Mouse (Mus musculus): ENCODE results near the gene Zfand3. TPM values are rescaled to one million over a fixed set of nuclear protein-coding genes. Genes with fewer than 3 reads are reported as not detected.

The Zfand3 gene
- polyA plus RNA-seq, 1 experiment from 2014 or later: 50.6 TPM

DNA sequence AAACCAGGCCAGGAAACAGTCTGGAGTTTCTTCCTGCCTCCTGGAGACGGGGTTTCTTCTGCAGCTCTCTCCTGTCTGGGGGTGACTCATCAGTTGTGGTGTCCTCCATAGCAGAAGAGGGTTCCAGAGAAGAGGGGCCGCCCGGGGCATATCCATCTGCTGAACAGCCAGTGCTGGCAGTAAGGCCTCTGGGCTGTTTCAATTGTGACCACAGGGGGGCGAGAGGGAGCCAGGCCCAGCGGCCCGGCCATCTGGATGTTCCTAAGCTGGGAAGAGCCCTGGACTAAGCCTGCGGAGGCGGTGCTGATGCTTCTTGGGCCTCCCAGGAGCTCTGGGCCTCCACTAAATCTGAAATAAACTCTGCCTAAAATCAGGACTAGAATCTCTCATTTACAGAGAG is 28.8 kb upstream of the Zfand3 start:
- Histone ChIP-seq H3K9ac (replicated peaks; ENCODE audit: low read length) (no peak overlapping the region), H3K9me3 (replicated peaks; ENCODE audit: control insufficient read depth, low read length) (no peaks in the 10 kb centered on the region), H3K4me2 (ENCODE audit: low read depth, low read length) (no peak overlapping the region), H3K4me1 (ENCODE audit: control insufficient read depth, insufficient read depth, low read length) (peaks cover 2% of the 10 kb centered on the region; the same call in 1 of the 2 replicates), H3K4me3 (ENCODE audit: low read depth, low read length) (no peak overlapping the region), H3K27ac (replicated peaks; ENCODE audit: low read depth, low read length) (no peak overlapping the region), H3K36me3 (replicated peaks; ENCODE audit: control insufficient read depth, insufficient read depth, low read depth, low read length) (no peaks in the 10 kb centered on the region), H3K27me3 (ENCODE audit: control insufficient read depth, insufficient read depth, low read length) (no peaks in the 10 kb centered on the region)
- peak; percentile 89 for DNase-seq (ENCODE audit: low spot score)
- WGBS: 6% methylated on average over 8 of the region's 8 CpGs
- peak; percentile 61; the same call in 1 of the 2 replicates for ATAC-seq (replicated peaks; ENCODE audit: insufficient number of reproducible peaks, low FRiP score, low TSS enrichment, low read depth)

DNA sequence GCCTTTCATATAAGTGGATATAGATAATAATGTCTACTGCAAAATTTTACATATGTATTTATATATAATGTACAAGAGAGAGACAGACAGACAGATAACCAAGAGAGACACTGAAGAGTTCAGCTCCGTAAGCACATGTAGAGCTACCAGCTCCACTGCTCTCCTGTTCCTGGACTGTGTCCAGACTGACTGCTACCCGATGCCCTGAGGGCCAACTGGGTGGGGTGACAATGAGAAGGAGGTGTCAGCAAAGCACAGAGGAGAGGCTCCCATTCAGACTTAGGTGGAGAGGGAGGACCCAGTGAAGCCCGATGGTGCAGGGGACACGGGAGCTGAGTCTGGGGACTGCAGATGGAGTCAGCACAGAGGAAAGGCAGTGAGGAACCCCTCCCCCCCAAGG is 25.5 kb upstream of the Zfand3 start:
- WGBS: 68% methylated on average over 4 of the region's 4 CpGs
- H3K4me1 ChIP-seq (ENCODE audit: control insufficient read depth, insufficient read depth, low read length): no peaks in the 10 kb centered on the region
- no peak overlapping the region for H3K27ac ChIP-seq (replicated peaks; ENCODE audit: low read depth, low read length)
- no peak overlapping the region for H3K4me3 ChIP-seq (ENCODE audit: low read depth, low read length)
- H3K9me3 ChIP-seq (replicated peaks; ENCODE audit: control insufficient read depth, low read length): no peaks in the 10 kb centered on the region
- no peaks in the 10 kb centered on the region for H3K36me3 ChIP-seq (replicated peaks; ENCODE audit: control insufficient read depth, insufficient read depth, low read depth, low read length)
- no peak overlapping the region for H3K9ac ChIP-seq (replicated peaks; ENCODE audit: low read length)
- H3K4me2 ChIP-seq (ENCODE audit: low read depth, low read length): no peak overlapping the region
- DNase-seq (ENCODE audit: low spot score): no peak
- no peaks in the 10 kb centered on the region for H3K27me3 ChIP-seq (ENCODE audit: control insufficient read depth, insufficient read depth, low read length)
- no peak for ATAC-seq (replicated peaks; ENCODE audit: insufficient number of reproducible peaks, low FRiP score, low TSS enrichment, low read depth)

DNA sequence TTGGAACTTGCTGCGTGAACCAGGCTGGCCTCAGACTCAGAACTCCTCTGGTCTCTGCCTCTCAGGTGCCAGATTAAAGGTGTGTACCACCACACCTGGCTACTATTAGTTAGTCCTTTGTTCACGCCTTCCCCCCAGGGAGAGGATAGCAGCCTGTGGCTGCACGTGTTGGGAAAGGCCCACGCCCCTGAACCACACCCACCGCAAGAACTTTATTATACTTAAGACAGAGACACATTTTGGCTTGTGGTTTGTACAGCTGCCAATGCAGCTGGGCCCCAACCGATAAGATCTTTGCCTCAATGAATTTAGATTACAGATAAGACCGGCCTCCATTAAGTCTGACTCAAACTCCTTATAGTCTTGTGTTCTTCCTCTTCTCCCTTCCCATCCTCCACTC is 24.7 kb upstream of the Zfand3 start:
- Histone ChIP-seq H3K9ac (replicated peaks; ENCODE audit: low read length) (no peak overlapping the region), H3K27me3 (ENCODE audit: control insufficient read depth, insufficient read depth, low read length) (no peaks in the 10 kb centered on the region), H3K4me3 (ENCODE audit: low read depth, low read length) (no peak overlapping the region), H3K4me1 (ENCODE audit: control insufficient read depth, insufficient read depth, low read length) (no peaks in the 10 kb centered on the region), H3K4me2 (ENCODE audit: low read depth, low read length) (no peak overlapping the region), H3K27ac (replicated peaks; ENCODE audit: low read depth, low read length) (no peak overlapping the region), H3K36me3 (replicated peaks; ENCODE audit: control insufficient read depth, insufficient read depth, low read depth, low read length) (no peaks in the 10 kb centered on the region), H3K9me3 (replicated peaks; ENCODE audit: control insufficient read depth, low read length) (no peaks in the 10 kb centered on the region)
- DNase-seq (ENCODE audit: low spot score) (no peak), ATAC-seq (replicated peaks; ENCODE audit: insufficient number of reproducible peaks, low FRiP score, low TSS enrichment, low read depth) (no peak)
- WGBS: 80% methylated on average over 7 of the region's 7 CpGs

DNA sequence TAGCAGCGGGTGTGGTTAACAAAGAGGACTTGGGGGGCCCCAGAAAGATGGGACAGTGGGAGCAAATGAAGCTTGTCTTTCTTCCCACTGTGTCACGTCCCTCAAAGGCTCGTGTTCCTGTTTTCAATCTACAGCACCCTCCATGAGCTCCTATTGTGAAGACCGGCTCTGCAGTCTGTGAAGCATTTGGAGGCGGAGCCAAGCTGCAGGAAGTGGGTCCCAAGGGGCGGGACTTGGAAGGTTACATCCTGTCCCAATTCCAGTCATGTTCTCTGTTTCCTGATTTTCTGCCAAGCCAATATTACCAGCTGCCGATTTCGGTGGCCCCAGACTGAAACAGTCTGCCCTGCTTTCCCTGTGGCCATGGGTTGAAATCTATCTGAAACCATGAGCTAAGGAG is 23.0 kb upstream of the Zfand3 start:
- no peak overlapping the region for H3K4me2 ChIP-seq (ENCODE audit: low read depth, low read length)
- H3K27ac ChIP-seq (replicated peaks; ENCODE audit: low read depth, low read length): no peak overlapping the region
- WGBS: 61% methylated on average over 8 of the region's 8 CpGs
- H3K9me3 ChIP-seq (replicated peaks; ENCODE audit: control insufficient read depth, low read length): no peaks in the 10 kb centered on the region
- no peaks in the 10 kb centered on the region for H3K4me1 ChIP-seq (ENCODE audit: control insufficient read depth, insufficient read depth, low read length)
- no peaks in the 10 kb centered on the region for H3K27me3 ChIP-seq (ENCODE audit: control insufficient read depth, insufficient read depth, low read length)
- DNase-seq (ENCODE audit: low spot score) (no peak), ATAC-seq (replicated peaks; ENCODE audit: insufficient number of reproducible peaks, low FRiP score, low TSS enrichment, low read depth) (no peak)
- H3K4me3 ChIP-seq (ENCODE audit: low read depth, low read length): no peak overlapping the region
- H3K36me3 ChIP-seq (replicated peaks; ENCODE audit: control insufficient read depth, insufficient read depth, low read depth, low read length): no peaks in the 10 kb centered on the region
- H3K9ac ChIP-seq (replicated peaks; ENCODE audit: low read length): no peak overlapping the region

DNA sequence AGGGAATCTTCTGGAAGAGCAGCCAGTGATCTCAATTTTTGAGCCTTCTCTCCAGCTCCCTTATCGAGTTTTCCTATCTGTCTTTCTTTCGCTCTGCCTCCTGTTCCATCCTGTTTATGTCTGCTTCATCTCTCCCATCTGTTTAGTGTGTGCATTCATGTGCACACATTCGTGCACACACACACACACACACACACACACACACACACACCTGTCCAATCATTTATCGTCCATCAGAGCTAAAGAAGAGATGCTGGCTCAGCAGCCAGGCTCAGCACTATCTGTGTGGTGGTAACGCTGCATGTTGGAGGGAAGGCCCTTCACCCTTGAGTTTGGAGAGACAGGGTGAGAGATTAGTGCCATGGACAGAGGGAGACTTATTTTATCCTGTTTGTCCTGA is 21.3 kb upstream of the Zfand3 start:
- Histone ChIP-seq H3K4me1 (ENCODE audit: control insufficient read depth, insufficient read depth, low read length) (no peaks in the 10 kb centered on the region), H3K4me3 (ENCODE audit: low read depth, low read length) (no peak overlapping the region)
- ATAC-seq (replicated peaks; ENCODE audit: insufficient number of reproducible peaks, low FRiP score, low TSS enrichment, low read depth): no peak

DNA sequence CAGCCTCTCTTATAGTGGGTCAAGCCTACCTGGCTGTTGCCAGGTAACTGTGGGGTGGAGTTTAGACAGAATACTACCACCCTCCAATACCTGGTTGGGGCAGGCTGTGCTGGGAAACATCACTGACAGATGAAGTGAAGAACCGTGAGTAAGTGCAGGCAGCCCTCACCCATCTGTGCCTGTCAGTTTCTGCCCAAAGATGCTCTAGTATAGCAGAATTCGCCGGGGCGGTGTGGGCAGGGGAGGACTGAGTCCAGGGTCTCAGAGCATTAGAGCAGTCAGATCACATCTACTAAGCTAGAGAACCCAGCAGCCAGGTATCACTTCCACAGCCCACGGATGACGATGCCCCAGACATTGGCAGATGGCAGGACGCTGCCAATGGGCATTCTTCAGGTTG is 19.6 kb upstream of the Zfand3 start:
- Histone ChIP-seq H3K27me3 (ENCODE audit: control insufficient read depth, insufficient read depth, low read length) (no peaks in the 10 kb centered on the region), H3K4me1 (ENCODE audit: control insufficient read depth, insufficient read depth, low read length) (no peaks in the 10 kb centered on the region), H3K27ac (replicated peaks; ENCODE audit: low read depth, low read length) (no peak overlapping the region), H3K36me3 (replicated peaks; ENCODE audit: control insufficient read depth, insufficient read depth, low read depth, low read length) (no peaks in the 10 kb centered on the region), H3K4me3 (ENCODE audit: low read depth, low read length) (no peak overlapping the region), H3K4me2 (ENCODE audit: low read depth, low read length) (no peak overlapping the region), H3K9ac (replicated peaks; ENCODE audit: low read length) (no peak overlapping the region), H3K9me3 (replicated peaks; ENCODE audit: control insufficient read depth, low read length) (no peaks in the 10 kb centered on the region)
- ATAC-seq (replicated peaks; ENCODE audit: insufficient number of reproducible peaks, low FRiP score, low TSS enrichment, low read depth): no peak
- no peak for DNase-seq (ENCODE audit: low spot score)
- WGBS: 79% methylated on average over 7 of the region's 7 CpGs

More for the DNA sequence above, 21.3 kb upstream of the Zfand3 start:
- H3K9ac ChIP-seq (replicated peaks; ENCODE audit: low read length): no peak overlapping the region
- no peaks in the 10 kb centered on the region for H3K36me3 ChIP-seq (replicated peaks; ENCODE audit: control insufficient read depth, insufficient read depth, low read depth, low read length)
- H3K27ac ChIP-seq (replicated peaks; ENCODE audit: low read depth, low read length): no peak overlapping the region
- H3K4me2 ChIP-seq (ENCODE audit: low read depth, low read length): no peak overlapping the region
- no peaks in the 10 kb centered on the region for H3K9me3 ChIP-seq (replicated peaks; ENCODE audit: control insufficient read depth, low read length)
- 82% methylated on average over 5 of the region's 5 CpGs for WGBS
- H3K27me3 ChIP-seq (ENCODE audit: control insufficient read depth, insufficient read depth, low read length): no peaks in the 10 kb centered on the region
- DNase-seq (ENCODE audit: low spot score): no peak

DNA sequence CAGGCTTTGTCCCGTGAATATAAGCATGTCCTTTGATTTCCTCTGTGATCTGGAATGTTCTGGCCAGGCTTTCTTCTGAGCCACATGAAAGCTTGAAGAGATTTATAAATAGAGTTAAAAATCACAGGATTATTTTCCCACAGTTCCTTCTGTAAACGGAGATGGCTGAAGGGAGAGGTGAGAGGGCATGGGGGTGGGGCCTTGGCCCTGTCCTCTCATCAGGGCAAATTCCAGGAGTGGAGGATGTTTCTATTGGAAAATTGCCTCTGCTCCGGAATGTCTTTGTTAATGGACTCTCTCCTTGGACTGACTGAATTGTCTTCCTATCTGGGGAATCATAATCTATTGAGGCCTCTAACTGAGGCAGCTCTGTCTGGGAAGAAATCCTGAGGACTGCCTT is 19.0 kb upstream of the Zfand3 start:
- no peak for ATAC-seq (replicated peaks; ENCODE audit: insufficient number of reproducible peaks, low FRiP score, low TSS enrichment, low read depth)
- WGBS: 25% methylated on average over 3 of the region's 3 CpGs
- Histone ChIP-seq H3K4me3 (ENCODE audit: low read depth, low read length) (no peak overlapping the region), H3K9me3 (replicated peaks; ENCODE audit: control insufficient read depth, low read length) (no peaks in the 10 kb centered on the region), H3K27me3 (ENCODE audit: control insufficient read depth, insufficient read depth, low read length) (no peaks in the 10 kb centered on the region), H3K36me3 (replicated peaks; ENCODE audit: control insufficient read depth, insufficient read depth, low read depth, low read length) (no peaks in the 10 kb centered on the region), H3K4me1 (ENCODE audit: control insufficient read depth, insufficient read depth, low read length) (no peaks in the 10 kb centered on the region), H3K9ac (replicated peaks; ENCODE audit: low read length) (no peak overlapping the region), H3K4me2 (ENCODE audit: low read depth, low read length) (no peak overlapping the region), H3K27ac (replicated peaks; ENCODE audit: low read depth, low read length) (no peak overlapping the region)
- DNase-seq (ENCODE audit: low spot score): peak; percentile 34

DNA sequence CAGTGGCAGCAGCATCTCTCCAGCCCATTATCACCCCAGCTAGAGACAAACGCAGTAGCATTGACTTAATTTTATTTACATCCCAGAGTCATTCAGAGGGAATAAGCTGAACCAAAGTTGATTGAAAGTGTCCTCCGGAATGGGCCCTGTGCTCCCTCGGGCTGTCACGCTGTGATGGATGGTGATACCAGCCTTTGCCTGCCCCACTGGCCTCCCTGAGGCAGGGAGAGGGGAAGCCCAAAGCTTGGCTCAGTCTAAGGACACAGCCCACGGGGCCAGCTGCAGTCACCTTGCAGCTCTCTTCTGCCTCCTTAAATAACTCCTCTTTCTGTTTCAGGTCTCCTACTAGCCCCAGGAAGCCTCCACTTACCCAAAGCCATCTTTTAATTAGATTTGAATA is 16.4 kb upstream of the Zfand3 start:
- Histone ChIP-seq H3K27ac (replicated peaks; ENCODE audit: low read depth, low read length) (no peak overlapping the region), H3K36me3 (replicated peaks; ENCODE audit: control insufficient read depth, insufficient read depth, low read depth, low read length) (no peaks in the 10 kb centered on the region), H3K27me3 (ENCODE audit: control insufficient read depth, insufficient read depth, low read length) (no peaks in the 10 kb centered on the region), H3K9me3 (replicated peaks; ENCODE audit: control insufficient read depth, low read length) (no peaks in the 10 kb centered on the region), H3K4me1 (ENCODE audit: control insufficient read depth, insufficient read depth, low read length) (no peaks in the 10 kb centered on the region), H3K4me3 (ENCODE audit: low read depth, low read length) (no peak overlapping the region), H3K4me2 (ENCODE audit: low read depth, low read length) (no peak overlapping the region), H3K9ac (replicated peaks; ENCODE audit: low read length) (no peak overlapping the region)
- 57% methylated on average over 5 of the region's 5 CpGs for WGBS
- ATAC-seq (replicated peaks; ENCODE audit: insufficient number of reproducible peaks, low FRiP score, low TSS enrichment, low read depth): no peak
- no peak for DNase-seq (ENCODE audit: low spot score)
